Mouse (Mus musculus) brain, adult 2 months (tissue): Measurements from ENCODE around the gene Baz1a.

Experiments
- DNase-seq: peaks from one replicate; pipeline ENCODE4 v3.0.0; 2011; ENCODE audit warnings: low read depth, low spot score

Gene Baz1a

DNA sequence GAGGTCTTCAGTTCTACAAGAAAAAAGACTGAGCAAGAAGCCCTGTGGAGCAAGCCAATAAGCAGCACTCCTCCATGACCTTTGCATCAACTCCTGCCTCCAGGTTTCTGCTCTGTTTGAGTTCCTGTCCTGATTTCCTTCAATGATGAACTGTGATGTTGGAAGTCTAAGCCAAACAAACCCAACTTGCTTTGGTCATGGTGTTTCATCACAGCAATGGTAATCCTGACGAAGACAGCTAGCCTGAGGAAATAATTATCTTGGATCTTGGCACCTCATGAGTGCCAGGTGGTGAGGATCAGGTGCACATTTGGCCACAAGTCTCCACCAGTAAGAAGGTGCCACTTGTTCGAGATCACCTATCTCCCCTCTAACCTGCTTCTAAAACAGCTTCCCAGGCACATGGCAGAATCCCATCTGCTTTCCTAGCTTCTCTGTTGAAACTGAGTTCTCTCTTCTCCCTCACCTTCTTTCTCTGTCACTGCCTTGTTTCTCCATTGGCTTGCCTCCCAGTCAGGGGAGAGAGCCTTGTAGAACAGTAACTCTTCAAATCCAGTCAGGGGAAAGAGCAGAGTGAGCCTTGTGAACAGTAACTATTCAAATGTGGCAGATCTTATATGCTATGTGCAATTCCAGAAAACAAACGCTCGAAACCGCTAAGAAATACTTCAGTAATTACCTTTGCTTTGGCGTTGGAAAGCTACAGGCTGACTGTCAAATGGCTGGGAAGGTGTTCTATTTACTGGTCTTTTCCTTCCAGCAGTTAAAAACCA lies at the start of gene Baz1a:
TSS of gene Baz1a (minus strand) at position 723 of the 773 bp plus-strand sequence.
- DNase-seq: no peak

DNA sequence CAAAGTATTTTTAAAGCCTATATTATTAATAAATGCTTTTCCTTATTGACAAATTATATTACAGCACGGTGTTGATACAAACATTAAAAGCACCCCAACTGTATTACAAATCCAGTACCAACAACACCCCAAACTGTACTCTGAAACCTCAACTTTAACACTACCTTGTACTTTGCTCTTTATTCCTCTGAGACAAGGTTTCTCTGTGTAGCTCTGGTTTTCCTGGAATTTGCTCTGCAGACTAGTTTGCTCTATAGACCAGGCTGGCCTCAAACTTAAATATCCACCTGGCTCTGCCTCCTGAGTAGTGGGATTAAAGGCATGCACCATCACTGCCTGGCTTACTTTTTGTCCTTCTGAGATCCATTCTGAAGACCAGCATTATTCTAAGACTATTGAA lies 48.0 kb upstream of the Baz1a start:
- no peak for DNase-seq

DNA sequence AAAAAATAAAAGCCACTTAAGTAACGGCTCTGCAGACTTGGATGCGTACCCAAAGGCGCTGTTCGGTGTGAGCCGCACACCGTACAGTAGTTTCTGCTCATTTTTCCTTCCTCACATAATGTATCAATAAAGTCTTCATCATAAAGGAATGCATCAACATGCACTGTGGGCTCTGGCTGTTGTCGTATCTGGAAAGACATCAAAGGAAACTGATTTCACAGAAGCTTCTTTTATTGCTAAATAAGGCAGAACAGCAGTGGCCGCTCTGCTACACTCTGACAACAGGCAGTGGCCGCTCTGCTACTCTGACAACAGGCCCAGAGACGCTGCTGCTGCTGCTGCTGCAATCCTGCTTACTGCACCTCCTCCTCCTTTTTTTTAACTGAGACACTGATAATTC lies 46.9 kb upstream of the Baz1a start:
- DNase-seq: peak; percentile 12

DNA sequence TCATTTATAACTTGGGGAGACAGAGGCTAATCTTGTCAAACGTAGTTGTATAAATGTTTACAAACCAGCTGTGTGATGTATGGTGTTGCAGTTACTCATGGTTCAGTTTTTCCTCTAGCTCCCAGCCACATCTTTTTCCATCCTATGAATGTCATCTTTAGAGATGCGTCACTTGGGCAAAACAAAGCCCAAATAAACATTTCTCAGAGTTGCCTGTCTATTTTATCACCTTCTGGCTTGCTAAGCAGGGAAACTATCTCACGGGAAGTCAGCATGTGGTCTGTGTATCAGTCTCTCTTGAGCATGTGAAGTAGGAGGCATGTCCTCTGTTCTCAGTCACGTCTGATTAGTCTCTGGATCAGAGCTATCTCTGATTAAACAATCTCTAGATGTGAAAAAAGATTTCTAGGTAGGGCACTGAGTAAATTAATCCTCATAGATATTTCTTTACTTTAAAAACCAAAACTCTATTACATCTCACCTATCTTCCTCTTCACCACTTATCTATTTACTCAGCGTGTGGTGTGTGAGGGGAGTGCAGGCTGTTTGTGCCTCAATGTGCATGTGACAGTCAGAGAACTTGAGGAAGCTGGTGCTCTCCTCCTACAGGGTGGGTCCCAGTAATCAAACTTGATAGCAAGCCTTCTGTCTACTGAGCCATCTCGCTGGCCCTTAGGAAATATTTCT lies 46.2 kb upstream of the Baz1a start:
- DNase-seq: no peak

DNA sequence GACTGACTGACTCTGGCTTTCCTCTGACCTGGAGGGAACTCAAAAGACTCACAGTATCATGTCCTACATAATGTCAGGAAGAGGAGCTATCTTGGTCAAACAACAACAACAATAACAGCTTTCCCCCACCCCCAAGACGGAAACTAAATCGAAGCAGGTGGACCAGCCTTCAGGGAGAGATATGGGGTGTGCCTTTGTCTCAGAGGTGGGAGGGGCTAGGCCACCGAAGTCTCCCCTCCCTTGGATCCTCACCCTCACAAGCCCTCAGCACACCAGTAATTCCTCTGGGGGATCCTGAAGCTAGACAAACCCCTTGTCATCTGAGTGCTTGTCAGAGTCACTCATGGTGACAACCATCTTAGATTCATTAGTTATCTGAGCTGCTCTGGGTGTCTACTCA lies 45.7 kb upstream of the Baz1a start:
- no peak for DNase-seq

DNA sequence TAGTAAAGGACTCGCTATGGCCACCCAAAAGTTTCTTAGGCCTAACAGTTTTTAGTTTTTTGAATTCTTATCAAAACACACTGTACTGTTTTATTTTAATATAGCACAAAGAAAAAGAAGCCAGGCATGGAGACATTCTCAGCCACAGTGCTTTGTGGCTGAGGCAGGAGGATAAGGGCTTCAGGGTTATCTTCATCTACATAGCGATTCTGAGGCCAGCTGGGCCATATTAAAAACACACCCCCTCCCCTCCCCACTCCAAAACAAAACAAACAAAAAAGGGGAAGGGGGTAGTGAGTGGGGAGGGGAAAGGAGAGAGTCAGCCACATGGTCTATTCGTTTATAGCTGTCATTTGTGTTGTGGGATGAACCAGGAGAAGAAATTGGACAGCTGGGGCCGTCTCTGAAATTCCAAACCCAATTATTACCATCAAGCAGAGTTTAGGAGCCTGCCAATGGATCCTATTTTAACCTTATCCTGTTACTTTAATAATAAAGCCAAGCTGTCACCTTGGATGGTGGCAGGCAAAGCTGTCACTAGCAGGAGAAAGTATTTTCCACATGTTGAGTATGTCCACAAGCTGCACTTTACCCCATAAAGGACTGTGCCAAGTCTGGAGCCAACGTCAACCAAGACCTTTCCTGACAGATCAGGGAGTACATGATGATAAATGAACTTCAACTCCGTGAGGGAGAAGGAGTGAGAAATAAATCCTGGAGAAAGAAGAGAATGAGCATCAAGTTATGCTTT lies 44.9 kb upstream of the Baz1a start:
- DNase-seq: no peak

DNA sequence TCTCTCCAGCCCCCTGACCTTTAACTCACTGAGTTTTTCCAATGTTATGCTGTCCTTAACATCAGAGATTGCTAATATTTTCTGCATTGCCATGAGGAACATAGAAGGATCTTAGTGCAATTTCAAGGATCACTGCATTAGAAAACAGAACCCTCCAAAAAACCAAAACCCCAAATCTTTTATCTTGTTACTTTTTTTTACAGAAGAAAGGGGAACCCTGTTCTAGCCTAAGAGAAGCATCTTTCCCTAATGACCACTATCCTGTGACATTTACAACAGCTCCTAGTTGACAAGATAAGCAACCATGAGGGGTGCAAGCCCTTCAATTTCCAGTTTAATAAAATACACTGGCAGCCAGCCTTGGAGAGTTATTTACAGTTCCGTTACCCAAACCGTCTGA lies 42.6 kb upstream of the Baz1a start:
- DNase-seq: no peak

DNA sequence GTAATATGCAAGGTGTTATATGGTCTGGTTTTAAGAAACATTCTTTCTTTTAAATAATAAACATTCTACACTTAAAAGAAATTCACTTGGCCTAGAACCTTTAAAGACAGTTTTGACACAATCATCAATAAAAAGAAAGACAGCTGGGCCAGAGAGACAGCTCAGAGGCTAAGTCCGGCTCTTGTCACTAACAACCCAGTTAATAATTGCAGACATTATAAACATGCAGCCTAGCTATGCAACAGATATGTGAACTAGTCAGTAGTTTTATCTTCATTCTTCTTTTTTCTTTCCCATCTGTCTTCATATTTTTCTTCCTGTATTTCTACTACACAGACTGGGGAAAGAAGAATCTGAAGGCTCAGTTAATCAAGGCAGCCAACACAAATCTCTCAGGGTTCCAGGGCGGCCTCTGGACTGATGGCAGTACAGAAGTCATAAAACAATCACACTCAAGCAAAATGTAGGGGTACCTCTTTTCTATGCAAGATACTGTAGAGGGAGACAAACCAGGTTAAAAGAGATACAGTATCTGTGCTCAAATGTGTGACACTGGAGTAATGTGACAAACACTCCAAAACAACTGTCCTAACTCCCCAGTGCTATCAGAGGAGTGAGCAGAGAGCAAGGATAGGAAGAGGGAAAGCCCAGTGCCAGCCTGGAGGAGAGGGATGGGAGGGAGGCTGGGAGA lies 40.5 kb upstream of the Baz1a start:
- DNase-seq: no peak

DNA sequence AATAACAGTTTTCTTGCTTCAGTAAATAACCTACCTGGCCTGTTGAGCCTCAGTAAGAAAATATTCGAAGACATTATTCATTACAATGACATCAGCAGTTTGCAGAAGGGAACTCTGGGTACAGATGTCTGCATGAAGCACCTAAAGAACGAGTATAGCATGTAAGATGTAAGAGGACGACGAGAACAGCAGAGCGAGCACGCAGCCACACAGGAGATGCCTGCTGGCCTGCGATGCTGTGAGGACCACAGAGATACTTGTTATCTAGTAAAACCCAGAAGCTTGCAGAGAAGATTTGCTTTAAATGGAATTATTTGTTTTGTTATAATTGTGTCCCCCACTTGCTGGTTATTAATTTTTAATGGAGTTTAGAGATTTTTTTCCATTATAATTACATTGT lies 39.1 kb upstream of the Baz1a start:
- no peak for DNase-seq

DNA sequence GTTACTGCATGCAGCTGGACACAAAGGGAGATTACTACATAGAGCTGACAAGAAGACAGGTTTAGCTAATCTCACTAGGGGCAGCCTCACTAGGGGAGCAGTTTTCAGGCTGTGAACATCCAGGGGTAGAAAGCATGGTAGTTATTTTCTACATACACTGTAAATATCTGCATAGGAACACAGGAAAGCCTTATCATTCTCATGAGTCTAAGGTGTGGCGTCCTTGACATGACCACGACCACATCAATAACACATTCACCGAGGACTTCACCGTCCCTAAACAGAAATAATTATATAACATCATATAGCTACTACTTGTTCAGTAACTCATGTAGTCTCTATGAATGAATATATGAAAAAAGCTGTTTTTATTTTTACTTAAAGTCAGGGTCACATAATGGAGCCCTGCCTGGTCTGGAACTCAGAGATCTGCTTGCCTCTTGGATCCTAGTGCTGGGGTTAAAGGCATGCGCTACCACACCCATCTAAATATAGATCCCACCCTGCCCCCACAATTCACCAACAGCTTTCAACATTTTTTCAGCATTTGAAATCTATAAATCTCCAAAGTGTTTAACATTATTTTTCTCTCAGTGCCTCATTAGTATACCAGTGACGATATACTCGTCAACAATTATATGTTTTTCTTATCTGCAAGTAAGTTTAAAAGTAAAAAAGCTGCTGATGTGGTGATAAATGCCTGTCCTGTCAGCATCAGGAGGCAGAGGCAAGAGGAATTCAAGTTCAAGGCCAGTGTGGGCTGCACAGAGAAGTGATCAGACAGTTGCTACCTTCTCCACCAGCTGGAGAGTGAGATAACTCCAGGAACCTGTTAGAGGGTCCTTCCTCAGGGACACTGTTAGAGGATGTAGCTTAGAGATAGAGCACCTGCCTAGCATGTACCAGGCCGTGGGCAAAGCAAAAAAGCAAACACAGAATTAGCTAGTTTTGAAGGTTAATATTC lies 37.3 kb upstream of the Baz1a start:
- no peak for DNase-seq

DNA sequence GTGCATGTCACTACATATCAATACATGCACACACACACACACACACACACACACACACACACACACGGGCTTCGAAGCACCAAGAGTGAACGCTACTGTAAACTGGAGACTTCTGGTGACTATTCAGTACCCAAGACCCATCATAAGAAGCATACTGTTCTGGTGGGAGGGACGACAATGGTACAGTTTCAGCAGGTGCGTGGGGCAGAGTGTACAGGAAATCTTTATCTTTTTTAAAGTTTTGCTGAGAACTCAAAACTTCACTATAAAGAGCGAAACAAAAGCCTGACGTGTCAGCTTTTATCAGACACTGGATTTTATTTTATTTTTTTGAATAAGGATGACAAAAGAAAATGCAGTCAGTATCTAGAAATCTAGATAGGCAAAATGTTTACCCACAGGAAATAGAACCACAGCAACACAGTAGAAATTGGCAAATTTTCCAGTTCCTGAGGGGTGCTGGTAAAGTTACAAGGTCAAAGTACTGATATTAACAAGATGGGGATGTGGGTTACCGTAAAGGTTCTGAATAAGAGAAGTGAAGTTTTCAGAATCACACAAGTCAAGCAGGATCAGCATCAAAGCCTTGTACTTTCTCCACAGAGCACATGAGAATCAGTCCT lies 35.7 kb upstream of the Baz1a start:
- no peak for DNase-seq

DNA sequence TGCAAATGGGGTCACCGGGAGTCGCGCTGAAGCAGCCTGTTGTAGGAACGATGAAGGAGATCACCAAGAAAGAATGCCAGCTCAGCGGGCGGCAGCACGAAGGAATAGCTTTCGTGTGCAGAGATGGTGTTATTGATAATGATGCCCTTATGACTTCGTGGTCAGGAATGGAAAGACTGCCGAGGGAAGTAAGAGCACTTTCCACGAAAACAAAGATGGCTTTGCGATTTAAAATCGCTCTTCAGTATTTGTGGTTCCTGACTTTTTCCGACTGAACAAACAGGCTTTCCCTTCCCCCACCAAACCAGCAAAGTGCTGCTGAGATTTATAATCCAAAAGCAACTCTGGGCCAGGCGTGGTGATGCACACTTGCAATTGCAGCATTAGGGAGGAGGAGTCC lies 26.9 kb upstream of the Baz1a start:
- DNase-seq: no peak

DNA sequence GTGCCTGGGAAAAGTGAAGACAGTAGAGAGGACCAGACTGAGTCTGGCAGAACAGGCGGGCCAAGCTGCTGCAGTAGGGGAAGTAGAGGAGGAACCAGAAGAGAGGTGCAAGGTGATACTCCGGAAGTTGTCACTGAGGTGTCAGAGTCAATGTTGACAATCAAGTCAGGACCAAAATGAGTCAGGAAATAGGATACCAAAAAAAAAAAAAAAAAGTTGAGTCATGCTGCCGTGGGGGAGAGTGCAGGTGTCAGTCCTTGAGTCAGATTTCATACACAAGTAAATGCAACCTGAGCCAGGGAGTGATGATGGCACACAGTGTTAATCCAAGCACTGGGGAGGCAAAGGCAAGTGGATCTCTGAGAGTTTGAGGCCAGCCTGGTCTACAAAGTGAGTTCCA lies 12.9 kb upstream of the Baz1a start:
- no peak for DNase-seq

DNA sequence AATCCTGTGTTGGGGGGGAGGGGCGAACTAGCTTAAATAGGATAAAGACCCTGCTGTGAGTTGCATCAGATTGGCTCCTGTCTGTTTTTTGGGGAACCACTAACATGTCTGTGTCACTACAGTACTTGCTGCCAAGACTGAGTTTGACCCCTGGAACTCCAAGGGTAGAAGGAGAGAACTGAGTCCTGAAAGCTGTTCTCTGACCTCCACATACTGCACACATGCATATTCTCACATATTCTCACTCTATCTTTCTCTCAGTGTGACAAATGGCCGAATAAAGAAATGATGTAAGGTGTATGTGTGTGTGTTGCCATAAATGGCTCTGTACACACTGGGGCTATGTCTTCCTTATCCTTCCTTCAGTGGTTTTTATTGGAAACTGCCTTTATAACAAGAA lies 9.1 kb upstream of the Baz1a start:
- no peak for DNase-seq

DNA sequence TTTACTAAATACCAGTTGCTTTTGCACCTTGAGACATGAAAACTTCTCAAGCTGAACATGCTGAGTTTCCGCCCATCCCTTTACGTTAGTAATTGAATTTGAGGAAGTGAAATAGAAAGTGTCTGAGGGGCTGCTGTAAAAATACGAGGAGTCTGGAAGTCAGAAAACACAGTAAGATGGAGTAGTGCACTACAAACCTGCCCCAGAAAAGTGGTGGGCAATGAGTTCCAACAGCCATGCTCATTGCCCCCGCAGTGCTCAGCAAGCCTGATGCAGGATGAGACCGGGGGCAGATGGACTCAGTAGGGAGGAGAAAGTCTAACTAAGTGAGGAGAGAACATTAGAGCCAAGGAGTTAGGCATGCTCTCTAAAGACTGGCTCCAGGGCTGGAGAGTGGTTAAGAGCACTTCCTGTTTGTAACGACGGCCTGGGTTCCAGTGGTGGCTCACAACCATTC lies 5.3 kb upstream of the Baz1a start:
- no peak for DNase-seq

DNA sequence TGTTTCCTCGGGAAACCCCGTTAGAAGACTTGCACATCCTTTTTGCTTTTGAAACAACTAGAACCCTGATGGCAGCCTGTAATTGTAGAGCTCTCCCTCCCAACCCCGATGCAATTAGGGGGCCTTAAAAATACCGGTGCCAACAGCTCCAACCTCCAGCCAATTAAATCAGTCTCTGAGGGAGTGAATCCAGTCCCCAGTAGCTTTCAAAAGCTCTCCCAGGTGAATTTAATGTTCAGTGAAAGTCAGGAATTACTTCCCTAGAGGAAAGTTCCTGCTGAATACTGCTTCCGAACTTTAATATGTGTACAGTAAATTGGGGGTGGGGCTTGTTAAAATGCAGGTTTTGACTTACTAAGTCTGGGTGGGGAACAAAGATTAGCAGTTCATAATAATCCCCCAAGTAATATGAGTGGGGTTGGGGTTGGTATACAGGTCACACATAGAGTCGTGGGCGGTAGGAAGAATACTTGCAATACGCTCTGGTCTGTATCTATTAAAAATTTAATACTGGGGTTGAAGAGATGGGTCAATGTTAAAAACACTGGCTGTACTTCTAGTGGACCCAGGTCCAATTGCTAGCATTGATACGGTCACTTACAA lies 3.1 kb upstream of the Baz1a start:
- DNase-seq: peak; percentile 14

DNA sequence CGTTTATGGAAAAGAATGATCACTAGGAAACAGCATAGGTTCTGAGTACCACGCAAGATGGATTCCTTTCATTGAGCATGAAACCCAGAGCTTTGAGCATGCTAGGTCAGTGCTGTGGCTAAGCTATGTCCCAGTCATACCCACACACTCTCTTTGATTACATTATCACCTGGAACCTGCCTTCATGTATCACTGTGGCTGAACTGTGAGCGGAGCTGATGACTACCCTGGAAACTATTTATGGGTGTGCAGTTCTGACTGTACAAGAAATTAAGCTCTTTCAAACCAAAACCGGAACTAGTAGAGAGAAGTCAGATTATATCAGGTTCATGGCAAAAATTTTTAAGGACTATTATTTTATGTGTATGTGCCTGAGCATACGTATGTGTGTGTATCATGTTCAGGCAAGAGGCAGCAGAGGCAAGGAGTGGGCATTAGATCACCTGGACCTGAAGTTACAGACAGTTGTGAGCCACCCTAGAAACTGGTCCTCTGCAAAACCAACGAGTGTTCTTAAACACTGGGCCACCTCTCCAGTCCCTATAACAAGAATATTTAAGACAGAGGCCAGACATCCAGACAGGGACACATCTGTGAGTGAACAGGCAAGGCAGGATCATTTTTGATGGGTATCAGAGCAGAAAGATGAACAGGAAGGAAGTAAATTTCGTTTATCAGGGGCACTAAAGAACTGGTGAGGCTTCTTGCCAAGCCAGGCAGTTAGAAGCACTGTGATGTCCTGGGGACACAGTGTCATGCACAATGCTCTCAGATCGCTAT lies 2.4 kb upstream of the Baz1a start:
- DNase-seq: no peak

DNA sequence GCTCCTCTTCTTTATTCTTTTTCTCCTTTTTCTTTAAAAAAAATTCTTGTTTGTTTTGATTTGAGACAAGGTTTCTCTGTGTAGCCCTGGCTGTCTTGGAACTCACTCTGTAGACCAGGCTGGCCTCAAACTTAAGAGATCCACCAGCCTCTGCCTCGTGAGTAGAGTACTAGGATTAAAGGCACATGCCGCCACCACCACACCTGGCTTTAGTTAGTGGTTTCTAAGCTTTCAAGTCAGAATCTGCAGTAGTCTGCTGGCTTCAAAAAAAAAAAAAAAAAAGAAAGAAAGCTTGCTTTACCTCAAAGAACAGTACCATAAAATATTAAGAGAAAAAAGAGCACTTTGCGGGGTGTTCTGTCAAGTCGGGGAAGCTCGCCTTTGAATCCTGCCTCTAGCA lies 1.3 kb upstream of the Baz1a start:
- no peak for DNase-seq

DNA sequence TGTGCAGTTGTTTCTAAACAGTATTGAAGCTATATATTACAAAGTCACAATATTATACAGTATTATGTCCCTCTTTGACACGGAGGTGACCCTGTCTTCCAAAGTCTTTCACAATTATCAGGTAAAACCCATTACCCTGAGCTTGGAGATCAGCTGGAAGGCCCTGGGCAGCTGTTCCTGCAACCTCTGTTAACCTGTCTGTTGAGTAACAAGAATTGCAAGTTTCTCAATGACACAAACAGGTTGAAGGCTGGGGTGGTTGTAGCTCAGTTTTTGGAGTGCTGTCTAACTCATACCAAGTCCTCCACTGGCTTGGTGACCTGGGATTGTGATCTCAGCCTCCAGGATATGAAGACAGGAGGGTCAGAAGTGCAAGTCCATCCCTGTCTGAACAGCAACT lies 1.1 kb downstream of the Baz1a start:
- DNase-seq: no peak
